Mouse (Mus musculus) MEL (cell line): ENCODE data around the gene Csnk2b.

Source experiments
- CHD1 ChIP-seq: IDR thresholded peaks from 2 replicates; pipeline ENCODE4 v1.6.1; 2012; ENCODE audit warnings: low read depth, mild to moderate bottlenecking, inconsistent platforms, low read length, improper control_type of control experiment
- CTCF ChIP-seq, 3 experiments: IDR thresholded peaks in 2 of 3; conservative IDR thresholded peaks in 1 of 3; 2 replicates each; pipeline ENCODE4 v1.5.1; 2011 to 2012; ENCODE audit warnings: low read length in 3 of 3, low read depth in 2 of 3, mild to moderate bottlenecking in 2 of 3, improper control_type of control experiment in 1 of 3, inconsistent platforms in 1 of 3, mixed read lengths in 1 of 3, moderate library complexity in 1 of 3; ENCODE audit not compliant: control insufficient read depth in 1 of 3, insufficient read depth in 1 of 3, poor library complexity in 1 of 3, severe bottlenecking in 1 of 3
- GATA1 ChIP-seq: IDR thresholded peaks from 2 replicates; pipeline ENCODE4 v1.6.1; 2011; ENCODE audit warnings: low read depth, low read length, improper control_type of control experiment
- JUND ChIP-seq: IDR thresholded peaks from 2 replicates; pipeline ENCODE4 v1.6.1; 2011; ENCODE audit warnings: low read depth, mild to moderate bottlenecking, improper control_type of control experiment, low read length
- KAT2A ChIP-seq: conservative IDR thresholded peaks from 2 replicates; pipeline ENCODE4 v1.6.1; 2012; ENCODE audit warnings: low read depth, low read length, improper control_type of control experiment, inconsistent platforms
- MAZ ChIP-seq: IDR thresholded peaks from 2 replicates; pipeline ENCODE4 v1.6.1; 2012; ENCODE audit warnings: low read depth, mild to moderate bottlenecking, inconsistent platforms, low read length, improper control_type of control experiment
- MEF2A ChIP-seq: IDR thresholded peaks from 2 replicates; pipeline ENCODE4 v1.6.1; 2014; ENCODE audit warnings: low read depth, mild to moderate bottlenecking, inconsistent platforms, low read length, improper control_type of control experiment; ENCODE audit not compliant: poor library complexity, insufficient replicate concordance, severe bottlenecking; ENCODE audit errors: extremely low read depth
- NELFE ChIP-seq: IDR thresholded peaks from 2 replicates; pipeline ENCODE4 v1.6.1; 2011; ENCODE audit warnings: low read depth, low read length, improper control_type of control experiment
- POLR2A ChIP-seq, 2 experiments: IDR thresholded peaks; 2 replicates each; pipeline ENCODE4 v1.6.1; 2011 to 2012; ENCODE audit warnings: low read length in 2 of 2, mild to moderate bottlenecking in 2 of 2, control low read depth in 1 of 2, improper control_type of control experiment in 1 of 2, low read depth in 1 of 2, moderate library complexity in 1 of 2; ENCODE audit not compliant: control insufficient read depth in 1 of 2, insufficient read depth in 1 of 2, poor library complexity in 1 of 2
- POLR2AphosphoS2 ChIP-seq: IDR thresholded peaks from 2 replicates; pipeline ENCODE4 v1.6.1; 2011; ENCODE audit warnings: low read length, improper control_type of control experiment
- TAL1 ChIP-seq: IDR thresholded peaks from 2 replicates; pipeline ENCODE4 v1.6.1; 2012; ENCODE audit warnings: mild to moderate bottlenecking, inconsistent platforms, low read length, moderate library complexity, mixed read lengths
- ZNF384 ChIP-seq: IDR thresholded peaks from 2 replicates; pipeline ENCODE4 v1.6.1; 2012; ENCODE audit warnings: low read depth, mild to moderate bottlenecking, inconsistent platforms, low read length, improper control_type of control experiment

GRCm38 (mm10) chr17:35077285-35077684 is 44.6 kb downstream of the Csnk2b start:
- no peak for TF ChIP-seq MAZ
- no peak for TF ChIP-seq CTCF (IDR thresholded peaks at IDR 0.05 in 2 of 3, conservative IDR thresholded peaks at IDR 0.05 in 1 of 3; ENCODE audit: control insufficient read depth in 1 of 3, insufficient read depth in 1 of 3, low read depth in 2 of 3, low read length in 3 of 3, poor library complexity in 1 of 3, severe bottlenecking in 1 of 3)
- TF ChIP-seq POLR2A (IDR thresholded peaks at IDR 0.05; ENCODE audit: control insufficient read depth in 1 of 2, insufficient read depth in 1 of 2, low read depth in 1 of 2, low read length in 2 of 2, poor library complexity in 1 of 2) = no peak
- no peak for TF ChIP-seq NELFE
- TF ChIP-seq POLR2AphosphoS2 = no peak
- TF ChIP-seq MEF2A = no peak
- no peak for TF ChIP-seq JUND
- no peak for TF ChIP-seq CHD1
- TF ChIP-seq ZNF384 = no peak
- TF ChIP-seq GATA1 = no peak
- no peak for TF ChIP-seq TAL1
- no peak for TF ChIP-seq KAT2A
